In genomic region chr19:32595506-32596286, GRCm38 (mm10) we compare ENCODE assay signal across 8 mouse cellular contexts. TPM values are rescaled to one million over a fixed set of nuclear protein-coding genes. Genes with fewer than 3 reads are reported as not detected.
DNase-seq lines count a peak whose midpoint lies in the region; ATAC-seq and TF ChIP-seq lines count a peak whose summit lies in the region.

Gene Papss2 (plus strand): TSS chr19:32595790.

- intact Hi-C loops in heart, postnatal 10 days (cut with DNase I) = loop anchor here (2.0 to 5.0 kb wide), 3 partner anchors 39 to 623 kb away; no protein-coding TSS in a partner anchor

- TF ChIP-seq POLR2A in olfactory bulb, adult 2 months (IDR thresholded peaks at IDR 0.05; ENCODE audit: insufficient read depth, low read depth, low read length) = no peak

- WGBS in forebrain, embryonic 12.5 days = under 1% methylated on average over 55 of the region's 64 CpGs
- WGBS in olfactory bulb, adult 2 months = 1% methylated on average over 63 of the region's 64 CpGs

- no peaks in the 10 kb centered on the region for H3K36me3 ChIP-seq in forebrain, embryonic 12.5 days (replicated peaks)

- peak within 1 kb of the TSS; percentile 56 for H3K4me3 ChIP-seq in forebrain, embryonic 12.5 days (replicated peaks)
- H3K4me3 ChIP-seq in olfactory bulb, adult 2 months (ENCODE audit: insufficient read depth, low read depth, low read length) = peak within 1 kb of the TSS; percentile 49

- peak within 1 kb of the TSS; percentile 84 for H3K4me2 ChIP-seq in forebrain, embryonic 12.5 days

- no peak within 1 kb of the TSS for H3K27ac ChIP-seq in forebrain, embryonic 12.5 days
- no peak within 1 kb of the TSS for H3K27ac ChIP-seq in olfactory bulb, adult 2 months (ENCODE audit: insufficient read depth, low read depth, low read length)

- peaks cover 43% of the 10 kb centered on the region for H3K27me3 ChIP-seq in forebrain, embryonic 12.5 days

- H3K9ac ChIP-seq in forebrain, embryonic 12.5 days = peak within 1 kb of the TSS; percentile 49

- H3K4me1 ChIP-seq in forebrain, embryonic 12.5 days = no peaks in the 10 kb centered on the region; the same call in 1 of the 2 replicates
- peaks cover 9% of the 10 kb centered on the region for H3K4me1 ChIP-seq in olfactory bulb, adult 2 months (ENCODE audit: control insufficient read depth, insufficient read depth, low read length)

- peak; percentile 29 for ATAC-seq in CD4-positive, CD25-positive, alpha-beta regulatory T cell, adult 4 months
- ATAC-seq in forebrain, embryonic 12.5 days (ENCODE audit: low FRiP score) = peak; percentile 88

- DNase-seq in adrenal gland, adult 2 months = peak; percentile 89
- peak; percentile 74 to 78 for DNase-seq in heart, postnatal 10 days
- DNase-seq in kidney, postnatal 25 days = peak; percentile 79 to 93
- peak; percentile 73 for DNase-seq in lung, postnatal 10 days
- DNase-seq in thymus, postnatal 25 days = peak; percentile 62

- no peak for TF ChIP-seq CTCF in olfactory bulb, adult 2 months (IDR thresholded peaks at IDR 0.05; ENCODE audit: insufficient read depth, low read depth, low read length)

- no peaks in the 10 kb centered on the region for H3K9me3 ChIP-seq in forebrain, embryonic 12.5 days

RNA-seq across cellular contexts. Expression of gene Papss2, which starts in this region (rescaled TPM):
- polyA plus RNA-seq in CD4-positive, CD25-positive, alpha-beta regulatory T cell, adult 4 months (2017; shearing (Covaris generic)) = under 1 TPM; 0.16 to 0.35 TPM
- 10 to 100 TPM; 11.1 to 20.8 TPM for total RNA-seq in adrenal gland, adult 2 months (2021)
- polyA plus RNA-seq in adrenal gland, adult 2 months (2012; rRNA removed) = 0.91 and 1.1 TPM in 2 replicates
- polyA plus RNA-seq in forebrain, embryonic 12.5 days (2016; fragmentation: Nextera tagmentation; extraction: Ambion mirVana) = 3.4 and 4.1 TPM in 2 replicates
- 10 to 100 TPM; 16.0 to 16.8 TPM for total RNA-seq in heart, postnatal 10 days (2021)
- polyA plus RNA-seq in olfactory bulb, adult 2 months (2012; ENCODE audit: insufficient read depth, insufficient read length, low replicate concordance, missing spikeins) = not detected in 2 replicates

Comparison
In these comparisons a context has a peak if more than half of its experiments do, and no peak if none do; other contexts are left out.
1. Peak in ATAC-seq in CD4-positive, CD25-positive, alpha-beta regulatory T cell, adult 4 months; RNA of the gene not detected or under 1 TPM.